Mouse (Mus musculus): ENCODE measurements at regions not wholly inside any gene's neighbourhood (a gene's known extent, or its start where the extent isn't known, plus 50 kb on each side); places are given as distances from the start of the nearest gene placed in this dataset.
A peak's percentile ranks its signal among the peaks of the same experiment; 100 is the strongest.

DNA sequence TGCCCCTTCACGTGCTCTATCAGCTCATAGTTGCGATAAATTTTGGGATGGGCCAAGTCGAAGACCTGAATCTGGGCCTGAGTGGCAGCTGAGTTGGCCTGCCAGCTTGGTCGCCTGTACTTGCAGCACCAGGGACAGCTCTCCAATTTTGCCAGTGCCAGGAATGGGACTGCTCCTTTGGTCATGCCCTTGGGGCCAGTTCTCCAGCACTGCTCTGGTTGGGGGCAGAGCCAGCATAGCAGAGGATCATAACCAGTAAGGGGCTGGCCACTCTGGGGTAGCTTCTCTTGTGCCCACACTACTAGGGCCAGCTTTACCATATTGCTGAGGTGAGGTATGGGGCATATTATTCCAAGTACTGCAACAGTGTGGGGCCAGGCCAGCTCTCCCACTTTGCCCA is 397.0 kb upstream of the Cadm2 start:
- no peak overlapping the region for H3K9ac ChIP-seq (ENCODE audit: low read length)
- no peak overlapping the region for H3K4me3 ChIP-seq (ENCODE audit: low read depth, low read length)
- 70% methylated on average over 4 of the region's 4 CpGs for WGBS
- no peak for DNase-seq (ENCODE audit: low spot score)
- H3K9me3 ChIP-seq (ENCODE audit: control insufficient read depth, low read length) = no peaks in the 10 kb centered on the region
- no peak for ATAC-seq (ENCODE audit: insufficient read depth, low FRiP score, low TSS enrichment)
- no peak overlapping the region for H3K4me2 ChIP-seq (ENCODE audit: low read depth)
- H3K36me3 ChIP-seq (ENCODE audit: control insufficient read depth, insufficient read depth, low read length) = no peaks in the 10 kb centered on the region
- no peaks in the 10 kb centered on the region for H3K4me1 ChIP-seq (ENCODE audit: control insufficient read depth, insufficient read depth, low read length)
- no peaks in the 10 kb centered on the region for H3K27me3 ChIP-seq (ENCODE audit: control insufficient read depth, insufficient read depth, low read length)
- H3K27ac ChIP-seq (ENCODE audit: low read depth, low read length) = no peak overlapping the region

DNA sequence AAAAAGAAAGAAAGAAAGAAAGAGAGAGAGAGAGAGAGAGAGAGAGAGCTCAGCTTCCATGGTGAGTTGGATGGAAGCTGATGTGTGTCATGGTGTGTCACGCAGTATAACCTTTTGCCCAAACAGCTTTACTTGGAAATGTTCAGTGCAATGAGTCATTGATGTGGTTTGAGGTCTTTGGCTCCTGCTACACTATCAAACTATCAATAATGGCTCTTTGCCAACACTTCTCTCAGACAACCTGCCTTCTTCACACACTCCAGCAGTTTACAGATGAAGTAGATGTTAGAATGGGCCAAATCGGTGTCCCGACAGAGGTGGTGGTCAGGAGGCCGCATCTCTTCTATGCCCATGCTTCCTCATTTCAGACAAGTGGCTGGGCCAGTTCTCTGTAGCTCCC is 369.0 kb upstream of the Cadm2 start:
- ATAC-seq (ENCODE audit: insufficient read depth, low FRiP score, low TSS enrichment) (no peak), DNase-seq (ENCODE audit: low spot score) (no peak)
- H3K36me3 ChIP-seq (ENCODE audit: control insufficient read depth, insufficient read depth, low read length) = no peaks in the 10 kb centered on the region
- no peak overlapping the region for H3K27ac ChIP-seq (ENCODE audit: low read depth, low read length)
- H3K4me2 ChIP-seq (ENCODE audit: low read depth) = no peak overlapping the region
- H3K4me3 ChIP-seq (ENCODE audit: low read depth, low read length) = no peak overlapping the region
- WGBS = 96% methylated on average over 4 of the region's 4 CpGs
- no peaks in the 10 kb centered on the region for H3K4me1 ChIP-seq (ENCODE audit: control insufficient read depth, insufficient read depth, low read length)
- H3K9ac ChIP-seq (ENCODE audit: low read length) = no peak overlapping the region
- no peaks in the 10 kb centered on the region for H3K27me3 ChIP-seq (ENCODE audit: control insufficient read depth, insufficient read depth, low read length)
- H3K9me3 ChIP-seq (ENCODE audit: control insufficient read depth, low read length) = no peaks in the 10 kb centered on the region

DNA sequence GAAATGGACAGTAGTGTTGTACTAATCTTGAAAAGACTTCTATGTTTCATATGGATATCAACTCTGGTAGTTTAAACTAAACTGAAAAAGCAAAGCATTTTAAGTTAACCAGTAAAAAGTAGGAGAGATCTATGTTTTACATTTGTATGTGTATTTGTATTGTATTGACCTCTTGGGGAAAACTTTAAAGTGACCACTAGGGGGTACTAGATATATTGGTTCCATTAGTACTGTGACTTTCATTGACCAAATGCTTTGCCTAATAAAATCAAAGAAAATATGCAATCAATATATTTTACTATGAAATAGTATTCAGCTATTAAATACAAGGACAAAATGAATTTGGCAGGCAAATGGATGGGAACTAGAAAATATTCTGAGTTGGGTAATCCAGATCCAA is 355.9 kb upstream of the Cadm2 start:
- DNase-seq (ENCODE audit: low spot score) = no peak

DNA sequence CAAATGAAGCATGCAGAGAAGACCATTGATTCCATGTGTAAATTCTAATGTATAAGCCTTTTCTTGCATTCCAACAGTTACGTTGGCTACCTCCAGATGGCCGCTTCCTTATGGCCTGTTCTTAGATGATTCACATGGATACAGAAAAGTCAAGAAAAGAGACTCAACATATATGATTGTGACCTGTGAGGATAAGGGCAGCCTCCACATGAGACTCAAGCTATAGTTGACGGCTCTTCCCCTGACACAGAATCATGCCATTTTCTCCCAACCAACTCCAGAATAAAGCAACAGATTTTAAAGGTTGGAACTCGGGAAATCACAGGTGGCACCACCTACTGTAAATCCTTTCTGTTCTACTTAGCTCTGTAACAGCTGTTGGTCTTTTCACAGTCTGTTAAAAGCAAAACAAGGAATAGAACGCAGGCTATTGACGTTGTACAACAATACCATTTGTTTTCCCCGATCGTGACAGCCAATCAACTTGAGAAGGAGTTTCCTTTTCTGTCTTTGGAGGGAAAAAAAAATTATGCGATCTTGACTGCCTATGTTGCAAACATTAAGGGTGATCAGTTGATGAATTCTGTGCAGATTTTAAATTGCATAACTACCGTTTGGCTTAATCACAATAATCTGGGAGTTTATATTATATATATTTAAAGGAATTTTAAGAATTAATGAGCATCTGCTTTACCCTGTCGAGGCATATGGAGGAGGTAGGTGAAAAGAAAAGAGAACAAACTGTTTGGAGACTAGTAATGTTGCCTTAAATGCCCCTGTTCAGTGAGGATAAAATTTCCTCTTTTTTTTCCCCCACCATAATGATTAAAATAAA is 347.8 kb upstream of the Cadm2 start:
- Histone ChIP-seq H3K9ac (ENCODE audit: low read length) (no peak overlapping the region), H3K36me3 (ENCODE audit: control insufficient read depth, insufficient read depth, low read length) (no peaks in the 10 kb centered on the region), H3K9me3 (ENCODE audit: control insufficient read depth, low read length) (no peaks in the 10 kb centered on the region), H3K4me2 (ENCODE audit: low read depth) (no peak overlapping the region), H3K4me1 (ENCODE audit: control insufficient read depth, insufficient read depth, low read length) (no peaks in the 10 kb centered on the region), H3K27me3 (ENCODE audit: control insufficient read depth, insufficient read depth, low read length) (no peaks in the 10 kb centered on the region), H3K4me3 (ENCODE audit: low read depth, low read length) (no peak overlapping the region), H3K27ac (ENCODE audit: low read depth, low read length) (no peak overlapping the region)
- no peak for ATAC-seq (ENCODE audit: insufficient read depth, low FRiP score, low TSS enrichment)
- 84% methylated on average over 11 of the region's 11 CpGs for WGBS
- no peak for DNase-seq (ENCODE audit: low spot score)

More for the DNA sequence above, 355.9 kb upstream of the Cadm2 start:
- Histone ChIP-seq H3K4me2 (ENCODE audit: low read depth) (no peak overlapping the region), H3K27me3 (ENCODE audit: control insufficient read depth, insufficient read depth, low read length) (no peaks in the 10 kb centered on the region), H3K36me3 (ENCODE audit: control insufficient read depth, insufficient read depth, low read length) (no peaks in the 10 kb centered on the region), H3K9me3 (ENCODE audit: control insufficient read depth, low read length) (no peaks in the 10 kb centered on the region), H3K9ac (ENCODE audit: low read length) (no peak overlapping the region), H3K27ac (ENCODE audit: low read depth, low read length) (no peak overlapping the region), H3K4me3 (ENCODE audit: low read depth, low read length) (no peak overlapping the region), H3K4me1 (ENCODE audit: control insufficient read depth, insufficient read depth, low read length) (no peaks in the 10 kb centered on the region)
- ATAC-seq (ENCODE audit: insufficient read depth, low FRiP score, low TSS enrichment) = no peak

DNA sequence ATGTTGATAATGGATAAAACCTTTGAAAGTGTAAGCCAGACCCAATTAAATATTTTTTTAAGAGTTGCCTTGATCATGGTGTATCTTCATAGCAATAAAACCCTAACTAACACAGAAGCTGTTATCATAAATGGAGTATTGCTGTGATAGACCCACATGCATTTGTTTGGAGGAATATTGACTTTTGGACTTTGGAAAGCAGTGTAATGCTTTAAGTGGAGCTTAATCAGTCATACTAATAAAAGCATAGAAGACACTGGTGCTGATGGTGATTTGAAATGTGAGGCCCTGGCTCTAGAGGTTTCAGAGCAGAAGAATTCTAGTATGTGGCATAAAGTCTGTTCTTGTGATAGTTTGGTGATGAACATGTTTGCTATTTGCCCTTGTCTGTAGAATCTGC is 328.4 kb upstream of the Cadm2 start:
- Histone ChIP-seq H3K36me3 (ENCODE audit: control insufficient read depth, insufficient read depth, low read length) (no peaks in the 10 kb centered on the region), H3K4me3 (ENCODE audit: low read depth, low read length) (no peak overlapping the region), H3K27me3 (ENCODE audit: control insufficient read depth, insufficient read depth, low read length) (no peaks in the 10 kb centered on the region), H3K4me2 (ENCODE audit: low read depth) (no peak overlapping the region), H3K27ac (ENCODE audit: low read depth, low read length) (no peak overlapping the region), H3K9me3 (ENCODE audit: control insufficient read depth, low read length) (no peaks in the 10 kb centered on the region), H3K4me1 (ENCODE audit: control insufficient read depth, insufficient read depth, low read length) (no peaks in the 10 kb centered on the region), H3K9ac (ENCODE audit: low read length) (no peak overlapping the region)
- ATAC-seq (ENCODE audit: insufficient read depth, low FRiP score, low TSS enrichment) (no peak), DNase-seq (ENCODE audit: low spot score) (no peak)

DNA sequence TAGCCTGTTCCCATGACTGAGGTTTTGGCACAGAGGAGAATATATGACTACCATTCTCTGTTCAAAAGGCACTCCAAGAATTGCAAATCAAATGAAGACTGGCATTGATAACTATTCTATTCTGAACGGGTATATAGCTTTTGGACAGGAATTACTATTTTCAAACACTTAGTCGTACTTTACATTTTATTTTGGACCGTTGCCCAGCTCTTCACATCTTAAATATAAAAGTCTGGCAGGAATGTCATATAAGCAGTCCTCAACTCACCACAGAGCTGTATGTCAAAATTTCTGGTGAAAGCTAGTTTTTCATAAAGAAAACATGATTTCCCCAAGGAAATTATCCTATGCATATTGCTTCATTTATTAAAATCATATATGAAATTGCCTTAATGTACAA is 323.7 kb upstream of the Cadm2 start:
- H3K4me3 ChIP-seq (ENCODE audit: low read depth, low read length) = no peak overlapping the region
- no peak overlapping the region for H3K27ac ChIP-seq (ENCODE audit: low read depth, low read length)
- ATAC-seq (ENCODE audit: insufficient read depth, low FRiP score, low TSS enrichment) = no peak
- no peaks in the 10 kb centered on the region for H3K4me1 ChIP-seq (ENCODE audit: control insufficient read depth, insufficient read depth, low read length)
- H3K4me2 ChIP-seq (ENCODE audit: low read depth) = no peak overlapping the region
- WGBS = 92% methylated on average over 3 of the region's 3 CpGs
- no peaks in the 10 kb centered on the region for H3K27me3 ChIP-seq (ENCODE audit: control insufficient read depth, insufficient read depth, low read length)
- H3K9me3 ChIP-seq (ENCODE audit: control insufficient read depth, low read length) = no peaks in the 10 kb centered on the region
- H3K36me3 ChIP-seq (ENCODE audit: control insufficient read depth, insufficient read depth, low read length) = no peaks in the 10 kb centered on the region
- H3K9ac ChIP-seq (ENCODE audit: low read length) = no peak overlapping the region
- DNase-seq (ENCODE audit: low spot score) = no peak

DNA sequence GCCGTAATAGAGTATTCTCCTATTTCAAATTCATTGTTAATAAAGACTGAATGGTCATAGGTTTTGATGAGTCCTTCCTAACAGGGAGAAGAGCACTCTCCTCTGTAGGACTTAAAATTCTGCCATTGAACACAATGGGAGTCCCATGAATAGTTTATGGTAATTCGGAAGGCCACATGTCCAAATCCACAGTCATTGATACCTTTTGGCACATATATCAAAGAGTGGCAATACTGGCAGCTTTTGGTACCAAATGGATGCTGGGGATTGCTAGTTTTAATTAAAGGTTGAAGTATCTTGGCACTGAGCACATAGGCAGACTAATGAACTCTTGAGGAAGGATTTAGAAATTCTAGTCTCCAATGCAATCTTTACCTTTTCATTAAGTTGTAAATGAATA is 298.5 kb upstream of the Cadm2 start:
- Histone ChIP-seq H3K27me3 (ENCODE audit: control insufficient read depth, insufficient read depth, low read length) (no peaks in the 10 kb centered on the region), H3K4me1 (ENCODE audit: control insufficient read depth, insufficient read depth, low read length) (no peaks in the 10 kb centered on the region), H3K36me3 (ENCODE audit: control insufficient read depth, insufficient read depth, low read length) (no peaks in the 10 kb centered on the region), H3K4me3 (ENCODE audit: low read depth, low read length) (no peak overlapping the region), H3K9ac (ENCODE audit: low read length) (no peak overlapping the region), H3K27ac (ENCODE audit: low read depth, low read length) (no peak overlapping the region), H3K4me2 (ENCODE audit: low read depth) (no peak overlapping the region), H3K9me3 (ENCODE audit: control insufficient read depth, low read length) (no peaks in the 10 kb centered on the region)
- ATAC-seq (ENCODE audit: insufficient read depth, low FRiP score, low TSS enrichment) (no peak), DNase-seq (ENCODE audit: low spot score) (no peak)
- 85% methylated on average over 2 of the region's 2 CpGs for WGBS

DNA sequence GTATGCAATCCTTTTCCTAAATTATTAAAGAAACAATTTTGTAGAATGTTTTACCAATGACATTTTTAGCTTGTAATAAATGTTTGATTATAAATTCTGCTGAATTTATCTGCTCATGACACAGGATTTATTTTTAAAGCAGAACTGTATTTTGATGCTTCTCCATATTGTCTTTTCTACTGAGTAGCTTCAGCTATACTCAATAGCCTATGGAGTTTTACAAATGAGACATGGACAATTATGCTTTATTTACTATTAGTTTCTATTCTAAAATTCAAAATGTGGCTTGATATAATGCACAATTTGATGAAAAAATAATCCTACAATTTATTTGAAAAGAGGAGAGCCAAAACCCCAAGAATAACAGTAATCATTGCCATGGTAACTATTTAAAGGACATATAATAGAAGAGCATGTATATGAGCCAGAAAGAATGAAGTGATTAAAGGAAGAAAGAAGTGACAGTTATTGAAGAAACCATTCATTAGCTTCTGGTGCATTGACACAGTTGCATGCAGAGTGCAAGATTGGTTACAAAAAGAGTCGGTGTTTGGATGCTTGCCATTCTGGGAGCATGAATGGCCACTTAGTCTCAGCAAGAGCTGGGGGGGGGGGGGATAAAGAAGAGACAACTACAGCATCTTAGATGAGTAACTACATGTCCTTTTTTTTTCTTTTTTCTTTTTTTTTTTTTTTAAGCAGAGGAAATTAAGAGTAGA is 250.8 kb upstream of the Cadm2 start:
- no peaks in the 10 kb centered on the region for H3K27me3 ChIP-seq (ENCODE audit: control insufficient read depth, insufficient read depth, low read length)
- H3K27ac ChIP-seq (ENCODE audit: low read depth, low read length) = no peak overlapping the region
- H3K4me1 ChIP-seq (ENCODE audit: control insufficient read depth, insufficient read depth, low read length) = no peaks in the 10 kb centered on the region
- H3K9me3 ChIP-seq (ENCODE audit: control insufficient read depth, low read length) = no peaks in the 10 kb centered on the region
- H3K36me3 ChIP-seq (ENCODE audit: control insufficient read depth, insufficient read depth, low read length) = no peaks in the 10 kb centered on the region
- no peak overlapping the region for H3K4me2 ChIP-seq (ENCODE audit: low read depth)
- ATAC-seq (ENCODE audit: insufficient read depth, low FRiP score, low TSS enrichment) (peak; percentile 70), DNase-seq (ENCODE audit: low spot score) (peak; percentile 12)
- no peak overlapping the region for H3K9ac ChIP-seq (ENCODE audit: low read length)
- H3K4me3 ChIP-seq (ENCODE audit: low read depth, low read length) = no peak overlapping the region
- 60% methylated on average over 1 of the region's 1 CpGs for WGBS

DNA sequence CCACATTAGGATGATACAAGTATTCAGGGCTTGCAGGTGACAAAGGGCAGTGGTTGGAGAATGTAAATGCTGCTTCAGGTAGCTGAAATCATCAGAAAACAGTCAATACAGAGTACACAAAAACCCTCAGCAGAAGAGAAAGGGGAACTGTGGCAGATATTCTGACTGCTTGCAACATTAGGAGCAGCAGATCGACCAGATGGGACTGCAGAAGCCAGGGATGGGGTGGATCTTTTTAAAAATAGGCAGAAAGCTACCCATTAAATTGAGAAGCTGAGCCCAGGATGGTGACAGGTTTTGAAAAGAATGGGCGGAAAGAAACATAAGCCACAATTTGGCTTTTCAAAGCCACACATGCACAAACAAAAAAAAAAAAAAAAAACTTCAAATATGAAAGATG is 229.5 kb upstream of the Cadm2 start:
- Histone ChIP-seq H3K4me2 (ENCODE audit: low read depth) (no peak overlapping the region), H3K4me3 (ENCODE audit: low read depth, low read length) (no peak overlapping the region), H3K9ac (ENCODE audit: low read length) (no peak overlapping the region), H3K27ac (ENCODE audit: low read depth, low read length) (no peak overlapping the region), H3K4me1 (ENCODE audit: control insufficient read depth, insufficient read depth, low read length) (no peaks in the 10 kb centered on the region), H3K9me3 (ENCODE audit: control insufficient read depth, low read length) (no peaks in the 10 kb centered on the region), H3K27me3 (ENCODE audit: control insufficient read depth, insufficient read depth, low read length) (no peaks in the 10 kb centered on the region), H3K36me3 (ENCODE audit: control insufficient read depth, insufficient read depth, low read length) (no peaks in the 10 kb centered on the region)
- DNase-seq (ENCODE audit: low spot score) = no peak
- no peak for ATAC-seq (ENCODE audit: insufficient read depth, low FRiP score, low TSS enrichment)
- WGBS = 72% methylated on average over 2 of the region's 2 CpGs

All from neural tube, embryonic 11.5 days (tissue).